Mouse (Mus musculus) lung, embryonic 14.5 days (tissue): ENCODE data around the gene Cacna1c. TPM values are rescaled to one million over a fixed set of nuclear protein-coding genes. Genes with fewer than 3 reads are reported as not detected.

Experiments
- ATAC-seq: fragments of 200-750 bp; cut with Nextera tagmentation; 2 replicates; pipeline ENCODE4 v1.8.0; 2017; ENCODE audit warnings: mild to moderate bottlenecking, moderate TSS enrichment, moderate library complexity; ENCODE audit not compliant: insufficient read depth
- DNase-seq: peaks from one replicate; pipeline ENCODE4 v3.0.0-alpha.2; 2015
- H3K27ac ChIP-seq: fragments of 300-500 bp; sonication (generic); 2 replicates; pipeline ENCODE4 v1.5.1; 2014; ENCODE audit warnings: low read depth, mild to moderate bottlenecking, moderate library complexity
- H3K27me3 ChIP-seq: fragments of 300-500 bp; sonication (generic); 2 replicates; pipeline ENCODE4 v1.6.1; 2014; ENCODE audit warnings: low read length, control low read depth; ENCODE audit not compliant: insufficient read depth
- H3K36me3 ChIP-seq: fragments of 300-500 bp; sonication (generic); 2 replicates; pipeline ENCODE4 v1.6.1; 2014; ENCODE audit warnings: control low read depth; ENCODE audit not compliant: insufficient read depth
- H3K4me1 ChIP-seq: fragments of 300-500 bp; sonication (generic); 2 replicates; pipeline ENCODE4 v1.6.1; 2014; ENCODE audit warnings: antibody characterized with exemption, control low read depth; ENCODE audit not compliant: insufficient read depth
- H3K4me2 ChIP-seq: fragments of 300-500 bp; sonication (generic); 2 replicates; pipeline ENCODE4 v1.6.1; 2014; ENCODE audit warnings: mild to moderate bottlenecking
- H3K4me3 ChIP-seq: fragments of 300-500 bp; sonication (generic); 2 replicates; pipeline ENCODE4 v1.5.1; 2014; ENCODE audit warnings: low read depth, low read length
- H3K9ac ChIP-seq: fragments of 300-500 bp; sonication (generic); 2 replicates; pipeline ENCODE4 v1.6.1; 2014
- H3K9me3 ChIP-seq: fragments of 300-500 bp; sonication (generic); 2 replicates; pipeline ENCODE4 v1.6.1; 2016; ENCODE audit warnings: low read depth, low read length, control low read depth
- CTCF ChIP-seq: IDR thresholded peaks from 2 replicates; pipeline ENCODE4 v1.5.1; 2016; ENCODE audit warnings: antibody characterized with exemption, low read depth
- WGBS: fragments of 180-500 bp; shearing (Covaris S2); extraction: QIAGEN DNeasy Blood & Tissue Kit; methylation state at CpG from one replicate; pipeline ENCODE4 v1.1.7; 2014; 5-methylcytosine and 5-hydroxymethylcytosine counted together
- polyA plus RNA-seq: library from polyadenylated mRNA; unstranded; fragments of >200 nt; fragmentation: Nextera tagmentation; extraction: Ambion mirVana; gene quantifications from 2 replicates; pipeline ENCODE4 v1.2.1, GENCODE M21; 2014

Cacna1c gene
- polyA plus RNA-seq, 1 experiment from 2014 or later, result 10.6 TPM

DNA sequence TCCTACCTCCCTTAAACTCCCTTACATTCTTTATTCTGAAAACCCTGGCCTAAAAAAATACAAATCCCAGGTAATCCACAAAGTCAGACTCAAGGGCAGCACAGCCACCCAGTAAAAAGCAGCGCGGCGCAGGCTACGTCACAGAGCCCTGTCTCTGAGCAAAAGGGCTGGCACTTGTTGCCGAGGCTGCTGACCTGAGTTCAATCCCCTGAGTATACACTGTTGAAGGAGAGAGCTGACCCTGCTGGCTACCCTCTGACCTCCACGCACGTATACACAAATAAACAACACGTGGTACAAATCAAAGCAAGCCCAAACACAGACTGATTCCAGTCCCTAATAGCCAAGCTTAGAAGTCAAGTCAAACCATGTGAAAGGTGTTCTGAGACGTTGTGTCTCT is 2.1 kb downstream of the Cacna1c start:
- no peak overlapping the region for H3K4me2 ChIP-seq
- WGBS, result 57% methylated on average over 9 of the region's 9 CpGs

DNA sequence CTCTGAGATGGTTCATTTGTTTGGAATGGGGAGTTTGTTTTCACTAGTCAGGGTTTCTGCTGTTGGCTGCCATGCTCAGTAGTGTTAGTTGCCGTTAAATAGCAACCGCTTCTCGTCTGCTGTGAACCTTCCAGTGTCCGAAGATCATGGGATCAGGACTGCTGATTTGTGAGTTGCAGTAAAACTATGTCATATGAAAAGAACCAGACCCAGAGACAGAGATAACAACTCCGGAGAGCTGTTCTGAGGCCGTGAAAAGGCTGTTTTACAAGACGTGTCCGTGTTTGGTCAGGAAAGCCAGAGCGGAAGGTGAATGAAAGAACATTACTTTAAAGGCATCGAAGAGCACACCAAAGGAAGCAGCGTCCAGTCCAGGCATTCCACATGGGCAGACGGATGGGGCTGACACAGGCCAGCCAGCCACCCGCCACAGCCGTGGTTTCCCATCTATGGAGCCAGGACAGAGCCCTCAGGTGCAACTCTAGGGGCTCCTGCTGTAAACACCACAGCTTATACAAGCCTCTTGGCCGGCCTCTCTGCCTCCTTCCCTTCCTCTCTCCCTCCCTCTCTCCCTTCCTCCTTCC is 2.6 kb downstream of the Cacna1c start:
- ATAC-seq, result no peak
- WGBS, result 58% methylated on average over 15 of the region's 15 CpGs
- no peak for DNase-seq
- H3K9me3 ChIP-seq, result no peaks in the 10 kb centered on the region
- H3K4me1 ChIP-seq, result 0 out of 2 replicates have a peak, but pooled peaks cover 6% of the 10 kb centered on the region
- no peak overlapping the region for H3K9ac ChIP-seq
- peaks cover 32% of the 10 kb centered on the region for H3K36me3 ChIP-seq
- TF ChIP-seq CTCF, result no peak
- no peak overlapping the region for H3K4me2 ChIP-seq
- H3K27ac ChIP-seq, result no peak overlapping the region; the same call in 1 of the 2 replicates
- H3K27me3 ChIP-seq, result no peaks in the 10 kb centered on the region
- H3K4me3 ChIP-seq, result no peak overlapping the region

More for the DNA sequence above, 2.1 kb downstream of the Cacna1c start:
- Histone ChIP-seq H3K4me1 (0 out of 2 replicates have a peak, but pooled peaks cover 6% of the 10 kb centered on the region), H3K4me3 (no peak overlapping the region), H3K9ac (no peak overlapping the region), H3K9me3 (no peaks in the 10 kb centered on the region), H3K27ac (peak overlapping the region; percentile 37; the same call in 1 of the 2 replicates), H3K36me3 (peaks cover 31% of the 10 kb centered on the region), H3K27me3 (no peaks in the 10 kb centered on the region)
- ATAC-seq (no peak), DNase-seq (no peak)
- no peak for TF ChIP-seq CTCF

DNA sequence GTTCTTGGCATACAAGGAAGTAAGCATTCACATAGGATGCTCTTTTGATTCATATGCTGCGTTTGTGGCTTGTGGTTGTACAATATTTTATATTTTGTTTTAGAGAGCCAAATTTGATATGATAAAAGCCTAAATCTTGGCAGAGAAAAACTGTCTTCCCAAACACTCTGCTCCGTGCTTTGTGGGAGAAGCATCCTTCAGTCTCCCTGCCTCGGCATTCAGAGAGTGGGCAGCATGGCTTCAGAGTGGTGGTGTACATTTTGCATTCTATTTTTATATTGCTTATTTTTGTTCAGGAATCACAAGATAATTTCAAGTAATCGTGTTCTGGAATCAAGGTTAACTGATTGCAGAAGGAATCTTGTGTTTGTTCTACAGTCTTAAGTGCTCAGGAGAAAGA is 4.7 kb downstream of the Cacna1c start:
- 71% methylated on average over 4 of the region's 4 CpGs for WGBS
- Histone ChIP-seq H3K27ac (no peak overlapping the region), H3K36me3 (peaks cover 37% of the 10 kb centered on the region), H3K4me2 (no peak overlapping the region), H3K9me3 (no peaks in the 10 kb centered on the region), H3K9ac (no peak overlapping the region), H3K27me3 (no peaks in the 10 kb centered on the region), H3K4me1 (0 out of 2 replicates have a peak, but pooled peaks cover 6% of the 10 kb centered on the region), H3K4me3 (no peak overlapping the region)
- ATAC-seq, result no peak
- no peak for TF ChIP-seq CTCF
- DNase-seq, result no peak

- WGBS, result 56% methylated on average over 6 of the region's 6 CpGs
- Histone ChIP-seq H3K9me3 (no peaks in the 10 kb centered on the region), H3K27ac (no peak overlapping the region), H3K4me1 (no peaks in the 10 kb centered on the region), H3K9ac (no peak overlapping the region), H3K27me3 (no peaks in the 10 kb centered on the region), H3K4me2 (no peak overlapping the region), H3K4me3 (no peak overlapping the region), H3K36me3 (peaks cover 35% of the 10 kb centered on the region; the same call in 1 of the 2 replicates)
- ATAC-seq (no peak), DNase-seq (no peak)
- no peak for TF ChIP-seq CTCF
Measured at GRCm38 (mm10) chr6:119187631-119188030, 8.6 kb downstream of the Cacna1c start.

DNA sequence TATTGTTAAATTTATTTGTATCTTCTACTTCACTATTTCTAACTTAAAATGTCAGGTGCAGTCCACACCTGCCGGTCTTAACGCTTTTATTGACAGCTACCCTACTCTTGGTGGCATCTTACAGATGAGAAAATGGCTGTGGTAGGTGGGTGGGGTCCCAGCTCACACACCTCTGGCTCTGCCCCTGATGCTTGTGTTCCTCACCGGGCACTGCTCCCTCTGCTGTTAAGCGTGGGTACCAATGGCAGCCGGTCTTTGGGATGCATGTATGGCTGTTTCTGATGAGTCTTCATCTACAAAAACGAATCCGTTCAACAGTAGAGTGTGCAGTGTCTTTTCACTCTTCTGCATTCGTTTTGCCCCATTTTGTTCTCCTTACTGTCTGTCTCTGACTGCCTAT is 9.6 kb downstream of the Cacna1c start:
- Histone ChIP-seq H3K4me1 (no peaks in the 10 kb centered on the region), H3K4me2 (no peak overlapping the region), H3K36me3 (peaks cover 31% of the 10 kb centered on the region; the same call in 1 of the 2 replicates), H3K4me3 (no peak overlapping the region), H3K27ac (no peak overlapping the region), H3K27me3 (no peaks in the 10 kb centered on the region), H3K9ac (no peak overlapping the region), H3K9me3 (no peaks in the 10 kb centered on the region)
- ATAC-seq (no peak), DNase-seq (peak; percentile 34)
- peak; percentile 62 for TF ChIP-seq CTCF
- 55% methylated on average over 8 of the region's 8 CpGs for WGBS

DNA sequence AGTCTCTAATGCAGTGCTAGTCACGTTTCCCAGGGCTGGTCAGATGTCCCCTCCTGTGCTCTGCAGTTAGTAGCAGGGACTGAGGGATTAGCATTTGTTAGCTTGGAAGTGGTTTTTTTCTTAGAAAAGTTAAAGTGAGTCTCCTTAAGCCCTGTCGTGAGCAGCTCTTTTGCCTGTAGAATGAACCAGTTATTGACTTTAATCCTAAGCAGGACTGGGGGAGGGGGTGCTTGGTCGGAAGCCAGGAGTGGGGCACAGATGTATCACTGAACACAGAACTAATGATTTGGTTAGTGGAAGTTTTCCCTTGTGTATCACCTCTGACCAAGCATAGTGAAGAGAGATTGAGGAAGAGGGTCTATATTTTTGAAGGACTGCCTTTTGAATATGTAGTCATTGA is 12.4 kb downstream of the Cacna1c start:
- TF ChIP-seq CTCF, result no peak
- DNase-seq (no peak), ATAC-seq (no peak)
- H3K27ac ChIP-seq, result no peak overlapping the region
- 57% methylated on average over 3 of the region's 3 CpGs for WGBS
- H3K36me3 ChIP-seq, result peaks cover 13% of the 10 kb centered on the region; the same call in 1 of the 2 replicates
- H3K27me3 ChIP-seq, result no peaks in the 10 kb centered on the region
- no peak overlapping the region for H3K4me2 ChIP-seq
- H3K4me3 ChIP-seq, result no peak overlapping the region
- no peaks in the 10 kb centered on the region for H3K4me1 ChIP-seq
- no peak overlapping the region for H3K9ac ChIP-seq
- no peaks in the 10 kb centered on the region for H3K9me3 ChIP-seq

- Histone ChIP-seq H3K27ac (no peak overlapping the region), H3K4me2 (no peak overlapping the region), H3K4me3 (no peak overlapping the region), H3K9ac (no peak overlapping the region), H3K4me1 (no peaks in the 10 kb centered on the region), H3K27me3 (no peaks in the 10 kb centered on the region), H3K36me3 (peaks cover 8% of the 10 kb centered on the region; the same call in 1 of the 2 replicates), H3K9me3 (no peaks in the 10 kb centered on the region)
- no peak for TF ChIP-seq CTCF
- WGBS, result 78% methylated on average over 9 of the region's 9 CpGs
- no peak for DNase-seq
- ATAC-seq, result no peak
Measured at GRCm38 (mm10) chr6:119182211-119182610, 14.0 kb downstream of the Cacna1c start.
